Mouse (Mus musculus) cortical plate, adult 2 months (tissue): ENCODE data around the gene Sephs2. TPM values are rescaled to one million over a fixed set of nuclear protein-coding genes. Genes with fewer than 3 reads are reported as not detected.

Experiments used
- H3K27ac ChIP-seq: fragments of 200-500 bp; 2 replicates; pipeline ENCODE4 v1.5.1; 2012; ENCODE audit warnings: low read length, control low read depth, inconsistent platforms; ENCODE audit not compliant: insufficient read depth
- H3K4me1 ChIP-seq: fragments of 200-500 bp; 2 replicates; pipeline ENCODE4 v1.6.1; 2011; ENCODE audit warnings: low read length; ENCODE audit not compliant: control insufficient read depth, insufficient read depth
- H3K4me3 ChIP-seq: fragments of 200-500 bp; 2 replicates; pipeline ENCODE4 v1.5.1; 2011; ENCODE audit warnings: mild to moderate bottlenecking, low read length, control low read depth; ENCODE audit not compliant: insufficient read depth
- CTCF ChIP-seq: fragments of 200-500 bp; IDR thresholded peaks from 2 replicates; pipeline ENCODE4 v1.5.1; 2011; ENCODE audit warnings: mild to moderate bottlenecking, control low read depth, low read length; ENCODE audit not compliant: insufficient read depth; ENCODE audit errors: extremely low read depth
- POLR2A ChIP-seq: fragments of 200-500 bp; IDR thresholded peaks from 2 replicates; pipeline ENCODE4 v1.6.1; 2011; ENCODE audit warnings: mild to moderate bottlenecking, low read length, control low read depth; ENCODE audit not compliant: insufficient read depth; ENCODE audit errors: extremely low read depth
- polyA plus RNA-seq: library from polyadenylated mRNA; depleted of rRNA; stranded (reverse); fragments of >200 nt; gene quantifications from 2 replicates; pipeline ENCODE4 v1.2.3, GENCODE M21; 2012; rRNA removed

Sephs2 gene
- polyA plus RNA-seq, 1 experiment: 26.2 TPM

- TF ChIP-seq CTCF (no peak), POLR2A (no peak)
- no peaks in the 10 kb centered on the region; the same call in 1 of the 2 replicates for H3K4me1 ChIP-seq
- H3K27ac ChIP-seq: no peak overlapping the region
- H3K4me3 ChIP-seq: no peak overlapping the region
Observed at GRCm38 (mm10) chr7:127224616-127225015, 49.2 kb downstream of the Sephs2 start.

- Histone ChIP-seq H3K4me1 (no peaks in the 10 kb centered on the region; the same call in 1 of the 2 replicates), H3K27ac (no peak overlapping the region)
Observed at GRCm38 (mm10) chr7:127223515-127224478, 50.1 kb downstream of the Sephs2 start.

GRCm38 (mm10) chr7:127223106-127223505 lies 50.7 kb downstream of the Sephs2 start:
- Histone ChIP-seq H3K4me1 (no peaks in the 10 kb centered on the region; the same call in 1 of the 2 replicates), H3K4me3 (no peak overlapping the region), H3K27ac (no peak overlapping the region)
- TF ChIP-seq POLR2A (no peak), CTCF (no peak)

More at GRCm38 (mm10) chr7:127223515-127224478, 50.1 kb downstream of the Sephs2 start:
- no peak overlapping the region for H3K4me3 ChIP-seq
- TF ChIP-seq POLR2A: no peak
- no peak for TF ChIP-seq CTCF

Other genes with a start within 250 kb of the Sephs2 start
- gene Maz, start 247.0 kb downstream of the Sephs2 start, polyA plus RNA-seq: 157 and 173 TPM in 2 replicates
- 8.6 and 10.1 TPM in 2 replicates for gene Kif22, start 231.6 kb downstream of the Sephs2 start, polyA plus RNA-seq
- 0.31 TPM in 1 of 2 replicates, not detected in the other for gene Zg16, start 186.7 kb downstream of the Sephs2 start, polyA plus RNA-seq
- gene AI467606, start 182.7 kb downstream of the Sephs2 start, polyA plus RNA-seq: 2.6 and 2.8 TPM in 2 replicates
- 0.74 and 0.77 TPM in 2 replicates for gene Qprt, start 151.8 kb downstream of the Sephs2 start, polyA plus RNA-seq
- gene Spn, start 136.2 kb downstream of the Sephs2 start, polyA plus RNA-seq: 0.15 and 0.19 TPM in 2 replicates
- 85.0 and 99.3 TPM in 2 replicates for gene Cd2bp2, start 78.0 kb downstream of the Sephs2 start, polyA plus RNA-seq
- 70.4 and 76.0 TPM in 2 replicates for gene Tbc1d10b, start 65.6 kb downstream of the Sephs2 start, polyA plus RNA-seq
- gene Mylpf, start 65.2 kb downstream of the Sephs2 start, polyA plus RNA-seq: 2.0 and 2.2 TPM in 2 replicates
- gene Zfp553, start 41.0 kb downstream of the Sephs2 start, polyA plus RNA-seq: 13.5 and 15.5 TPM in 2 replicates
- gene Sept1, start 40.9 kb downstream of the Sephs2 start, polyA plus RNA-seq: 9.2 and 10.4 TPM in 2 replicates
- 109 and 110 TPM in 2 replicates for gene Zfp771, start 29.8 kb downstream of the Sephs2 start, polyA plus RNA-seq
- gene Dctpp1, start 13.3 kb downstream of the Sephs2 start, polyA plus RNA-seq: 33.0 and 37.4 TPM in 2 replicates
- gene Itgal, start 22.2 kb upstream of the Sephs2 start, polyA plus RNA-seq: 1.1 and 1.3 TPM in 2 replicates
- 14.2 and 14.6 TPM in 2 replicates for gene Zfp768, start 71.5 kb upstream of the Sephs2 start, polyA plus RNA-seq
- gene Zfp747, start 102.0 kb upstream of the Sephs2 start, polyA plus RNA-seq: 5.2 and 5.5 TPM in 2 replicates
- 2.7 TPM in 2 replicates for gene 9130019O22Rik, start 113.1 kb upstream of the Sephs2 start, polyA plus RNA-seq
- 5.4 and 8.3 TPM in 2 replicates for gene E430018J23Rik, start 119.6 kb upstream of the Sephs2 start, polyA plus RNA-seq
- 3.4 and 3.9 TPM in 2 replicates for gene Zfp764, start 132.8 kb upstream of the Sephs2 start, polyA plus RNA-seq
- 19.2 and 19.3 TPM in 2 replicates for gene Zfp688, start 148.0 kb upstream of the Sephs2 start, polyA plus RNA-seq
- gene Zfp689, start 175.1 kb upstream of the Sephs2 start, polyA plus RNA-seq: 5.3 and 5.8 TPM in 2 replicates
- gene Prr14, start 185.6 kb upstream of the Sephs2 start, polyA plus RNA-seq: 44.0 and 44.8 TPM in 2 replicates
- gene Fbrs, start 205.1 kb upstream of the Sephs2 start, polyA plus RNA-seq: 26.6 and 27.1 TPM in 2 replicates
- 24.7 and 26.4 TPM in 2 replicates for gene Srcap, start 237.9 kb upstream of the Sephs2 start, polyA plus RNA-seq
- gene Gm42715, start 245.5 kb upstream of the Sephs2 start, polyA plus RNA-seq: 11.3 and 13.3 TPM in 2 replicates